In genomic region chr1:31142288-31143094, GRCm38 (mm10) we compare ENCODE assay signal across 17 mouse cellular contexts. TPM values are rescaled to one million over a fixed set of nuclear protein-coding genes. Genes with fewer than 3 reads are reported as not detected.
DNase-seq lines count a peak whose midpoint lies in the region; ATAC-seq and TF ChIP-seq lines count a peak whose summit lies in the region.
"Had no signal": no experiment of that assay in that cellular context is flagged by ENCODE, and none has a peak within 500 bp of the region (broad histone marks: within the 10 kb centered on the region; RNA-seq: fewer than 3 reads in every experiment).

No protein-coding gene starts in this region.

- H3K9ac ChIP-seq in intestine, embryonic 14.5 days (ENCODE audit: low read length): no peak overlapping the region
- H3K9ac ChIP-seq in intestine, embryonic 16.5 days (ENCODE audit: low read depth, low read length): no peak overlapping the region
- H3K9ac ChIP-seq in midbrain, embryonic 13.5 days (replicated peaks): no peak overlapping the region
- no peak overlapping the region for H3K9ac ChIP-seq in stomach, postnatal 0 days (ENCODE audit: low read length)
- H3K9ac ChIP-seq: liver, embryonic 13.5 days; neural tube, embryonic 12.5 days had no signal

- peaks cover 8% of the 10 kb centered on the region; the same call in 1 of the 2 replicates for H3K4me1 ChIP-seq in intestine, embryonic 14.5 days (replicated peaks; ENCODE audit: control insufficient read depth, insufficient read depth, low read length)
- H3K4me1 ChIP-seq in intestine, embryonic 16.5 days (ENCODE audit: control insufficient read depth, insufficient read depth, low read length): 0 out of 2 replicates have a peak, but pooled peaks cover 4% of the 10 kb centered on the region
- H3K4me1 ChIP-seq in midbrain, embryonic 13.5 days (replicated peaks): no peaks in the 10 kb centered on the region
- H3K4me1 ChIP-seq in midbrain, embryonic 10.5 days: no peaks in the 10 kb centered on the region
- no peaks in the 10 kb centered on the region for H3K4me1 ChIP-seq in stomach, postnatal 0 days (replicated peaks; ENCODE audit: control insufficient read depth, insufficient read depth)
- H3K4me1 ChIP-seq: forebrain, embryonic 10.5 days; liver, embryonic 13.5 days; neural tube, embryonic 12.5 days had no signal

- H3K27me3 ChIP-seq in intestine, embryonic 14.5 days (replicated peaks; ENCODE audit: control insufficient read depth, insufficient read depth, low read length): no peaks in the 10 kb centered on the region
- H3K27me3 ChIP-seq in intestine, embryonic 16.5 days (replicated peaks; ENCODE audit: control insufficient read depth, insufficient read depth, low read length): no peaks in the 10 kb centered on the region
- H3K27me3 ChIP-seq in midbrain, embryonic 13.5 days: no peaks in the 10 kb centered on the region
- H3K27me3 ChIP-seq in midbrain, embryonic 10.5 days (ENCODE audit: low read depth, poor library complexity, severe bottlenecking): no peaks in the 10 kb centered on the region
- H3K27me3 ChIP-seq in stomach, postnatal 0 days (ENCODE audit: control insufficient read depth, insufficient read depth, low read length): no peaks in the 10 kb centered on the region
- H3K27me3 ChIP-seq: liver, embryonic 13.5 days; neural tube, embryonic 12.5 days had no signal

- no peak for DNase-seq in intestine, embryonic 14.5 days (ENCODE audit: low spot score)
- DNase-seq in midbrain, embryonic 10.5 days (ENCODE audit: low spot score): no peak
- DNase-seq in stomach, postnatal 0 days (ENCODE audit: low spot score): no peak
- DNase-seq in gastrocnemius, postnatal 14 days: no peak
- DNase-seq: cerebellum, adult 9-10 months; kidney, postnatal 25 days; liver, embryonic 13.5 days had no signal

- intact Hi-C loops in gastrocnemius, postnatal 14 days (cut with DNase I; ENCODE audit: low total_unique reads): no loop called here

- no peaks in the 10 kb centered on the region for H3K36me3 ChIP-seq in intestine, embryonic 14.5 days (ENCODE audit: control insufficient read depth, insufficient read depth, low read length)
- H3K36me3 ChIP-seq in intestine, embryonic 16.5 days (ENCODE audit: control insufficient read depth, insufficient read depth, low read length): no peaks in the 10 kb centered on the region
- H3K36me3 ChIP-seq in midbrain, embryonic 13.5 days: no peaks in the 10 kb centered on the region
- H3K36me3 ChIP-seq in midbrain, embryonic 10.5 days: no peaks in the 10 kb centered on the region
- H3K36me3 ChIP-seq in stomach, postnatal 0 days (ENCODE audit: control insufficient read depth, insufficient read depth, low read length): no peaks in the 10 kb centered on the region
- H3K36me3 ChIP-seq: forebrain, embryonic 10.5 days; liver, embryonic 13.5 days; neural tube, embryonic 12.5 days had no signal

- no peak overlapping the region for H3K4me3 ChIP-seq in intestine, embryonic 14.5 days (ENCODE audit: low read depth, low read length)
- no peak overlapping the region for H3K4me3 ChIP-seq in intestine, embryonic 16.5 days (ENCODE audit: low read length)
- H3K4me3 ChIP-seq in midbrain, embryonic 13.5 days (replicated peaks): no peak overlapping the region
- H3K4me3 ChIP-seq in midbrain, embryonic 10.5 days: no peak overlapping the region
- no peak overlapping the region for H3K4me3 ChIP-seq in stomach, postnatal 0 days (ENCODE audit: low read depth, low read length)
- H3K4me3 ChIP-seq: forebrain, embryonic 10.5 days; liver, embryonic 13.5 days; neural tube, embryonic 12.5 days had no signal

- no peak for ATAC-seq in intestine, embryonic 14.5 days (replicated peaks; ENCODE audit: low FRiP score, low TSS enrichment, low read depth)
- no peak for ATAC-seq in intestine, embryonic 16.5 days
- ATAC-seq in midbrain, embryonic 13.5 days: 0 out of 2 replicates have a peak, but pooled peaks have one; percentile 30
- ATAC-seq in granulocyte monocyte progenitor cell, adult 5-6 weeks (replicated peaks; ENCODE audit: poor library complexity, severe bottlenecking): peak; percentile 88
- no peak for ATAC-seq in stomach, postnatal 0 days (ENCODE audit: low FRiP score, low TSS enrichment)

- H3K4me2 ChIP-seq in intestine, embryonic 14.5 days (ENCODE audit: low read length): peak overlapping the region; percentile 13; the same call in 1 of the 2 replicates
- H3K4me2 ChIP-seq in intestine, embryonic 16.5 days (ENCODE audit: low read depth, low read length): no peak overlapping the region
- no peak overlapping the region for H3K4me2 ChIP-seq in midbrain, embryonic 13.5 days (replicated peaks)
- peak overlapping the region; percentile 18; the same call in 1 of the 2 replicates for H3K4me2 ChIP-seq in stomach, postnatal 0 days (replicated peaks; ENCODE audit: low read depth)
- H3K4me2 ChIP-seq: liver, embryonic 13.5 days; neural tube, embryonic 12.5 days had no signal

- TF ChIP-seq CTCF in stomach, postnatal 0 days (IDR thresholded peaks at IDR 0.05; ENCODE audit: low read depth): no peak

- H3K9me3 ChIP-seq in intestine, embryonic 14.5 days (ENCODE audit: control insufficient read depth, low read length): no peaks in the 10 kb centered on the region
- H3K9me3 ChIP-seq in intestine, embryonic 16.5 days (ENCODE audit: control insufficient read depth, low read length): no peaks in the 10 kb centered on the region
- H3K9me3 ChIP-seq in midbrain, embryonic 13.5 days: no peaks in the 10 kb centered on the region
- H3K9me3 ChIP-seq in midbrain, embryonic 10.5 days (replicated peaks): no peaks in the 10 kb centered on the region
- H3K9me3 ChIP-seq in stomach, postnatal 0 days (ENCODE audit: control insufficient read depth, low read length): no peaks in the 10 kb centered on the region
- H3K9me3 ChIP-seq: forebrain, embryonic 10.5 days; liver, embryonic 13.5 days; neural tube, embryonic 12.5 days had no signal

- WGBS in intestine, embryonic 14.5 days: 34% methylated on average over 8 of the region's 8 CpGs
- 33% methylated on average over 8 of the region's 8 CpGs for WGBS in intestine, embryonic 16.5 days
- WGBS in midbrain, embryonic 13.5 days: 73% methylated on average over 8 of the region's 8 CpGs
- WGBS in midbrain, embryonic 10.5 days: 82% methylated on average over 8 of the region's 8 CpGs
- WGBS in stomach, postnatal 0 days: 16% methylated on average over 8 of the region's 8 CpGs

- TF ChIP-seq EP300 in stomach, postnatal 0 days (optimal IDR thresholded peaks at IDR 0.05): no peak

- H3K27ac ChIP-seq in intestine, embryonic 14.5 days (ENCODE audit: low read depth): no peak overlapping the region
- no peak overlapping the region for H3K27ac ChIP-seq in intestine, embryonic 16.5 days (ENCODE audit: low read length)
- H3K27ac ChIP-seq in midbrain, embryonic 13.5 days: no peak overlapping the region
- H3K27ac ChIP-seq in midbrain, embryonic 10.5 days (replicated peaks): no peak overlapping the region
- H3K27ac ChIP-seq in stomach, postnatal 0 days (replicated peaks): no peak overlapping the region
- H3K27ac ChIP-seq: forebrain, embryonic 10.5 days; liver, embryonic 13.5 days; neural tube, embryonic 12.5 days had no signal

RNA-seq across cellular contexts. Expression of gene Lgsn, which starts 33.7 kb away (rescaled TPM):
- polyA plus RNA-seq in intestine, embryonic 14.5 days (2014; fragmentation: Nextera tagmentation; extraction: Ambion mirVana): not detected in 2 replicates
- not detected in 2 replicates for polyA plus RNA-seq in intestine, embryonic 16.5 days (2015; fragmentation: Nextera tagmentation; extraction: Ambion mirVana)
- not detected in 2 replicates for polyA plus RNA-seq in midbrain, embryonic 13.5 days (2015; fragmentation: Nextera tagmentation; extraction: Ambion mirVana)
- not detected in 2 replicates for polyA plus RNA-seq in midbrain, embryonic 10.5 days (2016; fragmentation: Nextera tagmentation; extraction: Ambion mirVana)
- total RNA-seq in granulocyte monocyte progenitor cell, adult 5-6 weeks (2014; fragmentation: Nextera tagmentation): not detected in 2 replicates
- not detected in 2 replicates for total RNA-seq in granulocyte monocyte progenitor cell, adult 5-6 weeks (2017)
- not detected in 2 replicates for polyA plus RNA-seq in stomach, postnatal 0 days (2015; fragmentation: Nextera tagmentation; extraction: Ambion mirVana)
- not detected for total RNA-seq in gastrocnemius, postnatal 14 days (2021)
- total RNA-seq: adrenal gland, adult 18-20 months; heart, adult 8-10 months; layer of hippocampus, postnatal 10 days; left cerebral cortex, postnatal 14 days had no signal
- polyA plus RNA-seq: forebrain, embryonic 10.5 days; liver, embryonic 13.5 days; neural tube, embryonic 12.5 days; thymus, postnatal 0 days had no signal

Comparison
In these comparisons a context has a peak if more than half of its experiments do, and no peak if none do; other contexts are left out.
1. H3K4me2 ChIP-seq: peak in intestine, embryonic 14.5 days (single experiment) and stomach, postnatal 0 days (single experiment); none in intestine, embryonic 16.5 days (single experiment) and midbrain, embryonic 13.5 days (single experiment).
2. ATAC-seq: peak in midbrain, embryonic 13.5 days (single experiment) and granulocyte monocyte progenitor cell, adult 5-6 weeks (single experiment); none in intestine, embryonic 14.5 days (single experiment), intestine, embryonic 16.5 days (single experiment) and stomach, postnatal 0 days (single experiment).